Mouse (Mus musculus): ENCODE data around the gene 1110002E22Rik.

Gene 1110002E22Rik

GRCm38 (mm10) chr3:138106887-138107286 lies 42.0 kb downstream of the 1110002E22Rik start:
- no peak for DNase-seq (ENCODE audit: low spot score)

DNA sequence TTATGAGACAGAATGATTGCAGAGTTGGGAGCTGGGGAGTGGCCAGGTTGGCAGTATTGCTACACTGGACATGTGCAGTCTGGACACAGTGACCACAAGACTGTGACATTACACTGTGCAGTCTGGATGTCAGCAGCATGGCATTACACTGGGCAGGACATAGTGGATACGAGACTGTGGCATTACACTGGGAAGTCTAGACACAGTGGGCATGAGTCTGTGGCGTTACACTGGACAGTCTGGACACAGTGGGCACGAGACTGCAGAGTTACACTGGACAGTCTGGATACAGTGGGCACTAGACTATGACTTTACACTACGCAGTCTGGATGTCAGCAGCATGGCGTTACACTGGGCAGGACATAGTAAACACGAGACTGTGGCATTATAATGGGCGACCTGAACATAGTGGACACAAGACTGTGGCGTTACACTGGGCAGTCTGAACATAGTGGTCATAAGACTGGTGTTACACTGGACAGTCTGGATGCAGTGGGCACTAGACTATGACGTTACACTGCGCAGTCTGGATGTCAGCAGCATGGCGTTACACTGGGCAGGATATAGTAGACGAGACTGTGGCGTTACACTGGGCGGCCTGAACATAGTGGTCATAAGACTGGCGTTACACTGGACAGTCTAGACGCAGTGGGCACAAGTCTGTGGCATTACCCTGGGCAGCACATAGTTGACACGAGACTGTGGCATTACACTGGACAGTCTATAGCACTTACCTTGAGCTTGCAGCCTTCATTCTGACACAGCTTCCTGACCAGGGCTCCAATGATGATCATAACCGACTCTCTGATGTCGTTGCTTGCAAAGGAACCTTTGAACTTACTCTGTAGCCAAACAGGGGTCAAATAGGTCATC lies 46.3 kb downstream of the 1110002E22Rik start:
- no peak for DNase-seq (ENCODE audit: low spot score)

DNA sequence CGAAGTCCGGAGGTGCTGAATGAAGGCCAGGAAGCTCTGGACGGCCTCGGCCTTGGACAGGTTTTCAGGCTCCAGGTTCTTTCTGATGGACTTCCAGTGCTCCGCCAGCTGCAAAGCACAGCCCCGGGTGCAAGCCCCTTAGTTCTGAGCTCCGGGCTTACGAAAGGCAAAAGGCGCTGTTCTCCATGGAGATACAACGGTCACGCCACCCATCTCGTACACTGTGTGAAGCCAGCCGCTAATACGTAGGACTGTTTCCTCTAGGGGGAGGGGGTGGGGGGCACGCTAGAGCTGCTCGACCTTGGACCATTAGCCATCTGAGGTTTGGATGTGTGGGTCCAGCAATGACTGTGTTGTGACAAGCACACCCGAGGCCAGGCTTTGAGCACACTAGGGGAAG lies 49.3 kb downstream of the 1110002E22Rik start:
- no peak for DNase-seq (ENCODE audit: low spot score)

- no peak for DNase-seq (ENCODE audit: low spot score)
These were observed 52.0 kb downstream of the 1110002E22Rik start for GRCm38 (mm10) chr3:138116871-138117270.

DNA sequence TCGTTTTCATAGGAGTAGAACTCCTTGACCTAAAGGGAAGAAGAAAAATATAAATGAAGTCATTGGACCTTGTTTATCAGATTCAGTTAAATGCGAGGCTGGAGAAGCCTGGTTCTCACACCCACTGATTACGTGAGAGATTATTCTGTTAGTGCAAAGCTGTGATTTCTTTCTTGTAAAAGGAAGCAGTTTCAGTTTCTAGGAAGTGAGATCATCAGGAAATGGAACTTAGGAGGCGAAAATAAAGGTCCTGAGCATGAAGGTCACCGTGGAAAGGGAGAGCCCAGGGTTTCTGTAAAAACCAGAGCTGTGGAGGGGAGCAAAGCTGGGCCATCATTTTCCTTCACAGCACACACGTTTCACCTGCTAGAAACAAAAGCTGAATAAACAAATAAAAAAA lies 53.5 kb downstream of the 1110002E22Rik start:
- no peak for DNase-seq (ENCODE audit: low spot score)

DNA sequence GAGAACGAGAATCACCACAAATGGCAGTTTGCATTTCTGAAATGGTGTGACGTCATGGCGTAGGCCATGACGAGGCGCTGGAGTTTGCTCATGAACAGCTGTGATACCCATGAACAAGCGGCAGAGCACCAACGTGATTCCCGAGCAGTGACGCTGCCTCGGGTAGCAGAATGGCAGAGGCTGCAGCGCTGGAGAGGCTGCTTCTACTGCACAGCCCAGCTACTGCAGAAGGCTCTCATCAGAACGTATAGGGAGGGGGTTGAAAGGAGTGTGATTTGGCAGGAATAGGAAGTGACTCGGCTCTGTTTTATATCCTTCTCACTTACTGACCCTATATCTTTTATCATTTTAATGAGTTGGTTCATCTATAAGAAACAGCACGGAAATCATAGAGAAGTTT lies 54.0 kb downstream of the 1110002E22Rik start:
- no peak for DNase-seq (ENCODE audit: low spot score)

- no peak for DNase-seq (ENCODE audit: low spot score)
These were observed 54.7 kb downstream of the 1110002E22Rik start for GRCm38 (mm10) chr3:138119444-138120105.

DNA sequence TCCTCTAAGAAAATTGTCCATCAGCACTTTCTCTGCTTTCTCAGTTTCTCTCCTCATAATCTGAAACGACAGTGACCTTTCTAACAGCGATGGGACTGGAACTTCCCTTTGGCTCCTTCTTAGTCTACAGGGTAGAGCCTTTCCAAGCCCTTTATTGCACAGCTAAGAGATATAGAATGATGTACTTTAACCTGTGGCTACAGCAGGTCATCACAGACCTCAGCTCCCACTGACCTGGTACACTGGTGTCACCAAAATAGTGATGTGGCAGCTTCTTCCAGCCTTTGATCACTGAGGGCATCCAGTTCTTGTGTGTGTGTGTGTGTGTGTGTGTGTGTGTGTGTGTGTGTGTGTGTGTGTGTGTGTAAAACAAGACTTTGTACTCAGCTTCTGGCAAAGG lies 56.6 kb downstream of the 1110002E22Rik start:
- no peak for DNase-seq (ENCODE audit: low spot score)

DNA sequence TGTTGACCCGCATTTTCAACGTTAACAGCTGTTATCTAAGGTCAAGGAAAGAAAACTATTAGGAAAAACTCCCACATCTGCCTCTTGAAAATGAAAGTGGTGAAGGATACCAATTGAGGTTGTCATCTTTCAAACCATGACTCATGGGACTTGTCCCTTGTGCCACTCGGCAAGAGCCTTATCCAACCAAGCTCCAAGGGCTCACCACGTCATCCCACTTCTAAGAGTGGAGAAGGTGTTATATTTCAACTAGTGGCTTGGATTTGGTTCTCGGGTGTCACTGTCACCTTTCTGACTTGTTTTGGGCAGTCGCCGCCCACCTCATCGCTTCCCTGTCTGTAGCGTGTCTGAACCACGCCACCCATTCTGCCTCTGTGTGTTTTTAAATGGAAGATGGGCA lies 59.0 kb downstream of the 1110002E22Rik start:
- DNase-seq (ENCODE audit: low spot score), result no peak

- no peak for DNase-seq (ENCODE audit: low spot score)
These were observed 64.3 kb downstream of the 1110002E22Rik start for GRCm38 (mm10) chr3:138129110-138129509.

DNA sequence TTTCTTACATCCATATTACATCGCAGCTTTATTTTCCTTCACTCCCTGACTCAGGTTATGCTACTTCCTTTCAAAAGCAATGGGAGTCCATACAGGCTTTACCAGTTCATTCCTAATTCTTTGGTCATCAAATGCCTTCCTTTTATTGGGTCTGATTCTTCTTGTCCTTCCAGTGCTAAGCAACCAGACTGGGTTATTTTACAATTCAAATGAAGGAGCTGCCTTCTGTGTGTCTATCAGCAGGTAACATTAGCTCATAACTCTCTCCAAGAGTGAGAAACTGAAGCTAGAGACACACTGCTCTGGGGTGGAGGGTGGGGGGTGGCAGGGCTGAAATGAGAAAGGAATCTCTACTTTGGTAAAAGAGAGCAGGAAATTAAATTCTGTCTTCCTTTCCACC lies 65.8 kb downstream of the 1110002E22Rik start:
- no peak for DNase-seq (ENCODE audit: low spot score)

Measured in testis, postnatal 14 days (tissue).